Mouse (Mus musculus): ENCODE results near the gene Rnf39.

DNA sequence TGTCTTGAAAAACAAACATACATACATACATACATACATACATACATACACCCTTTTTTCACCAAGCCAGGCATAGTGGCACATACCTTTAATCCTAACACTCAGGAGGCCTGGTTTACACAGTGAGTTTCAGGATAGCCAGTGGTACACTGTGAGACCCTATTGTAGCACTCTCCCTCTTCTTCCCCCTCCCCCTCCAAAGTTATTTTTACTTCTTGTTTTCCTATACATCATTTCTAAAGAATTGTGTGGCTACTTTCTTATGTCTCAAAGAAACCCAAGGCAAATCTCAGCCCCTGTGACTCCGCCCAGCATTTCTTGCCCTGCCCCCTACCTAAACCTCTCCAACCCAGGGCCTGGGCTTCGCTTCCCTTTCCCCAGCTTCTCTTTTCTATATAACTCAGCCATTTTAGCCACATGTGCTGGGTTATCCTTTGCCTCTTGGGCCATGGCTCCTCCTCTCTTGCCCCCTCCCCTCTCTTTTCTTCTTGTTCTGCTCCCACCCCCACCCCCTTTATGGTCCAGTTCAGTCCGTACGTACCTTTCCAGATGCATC, 51.1 kb downstream of the Rnf39 start:
- TF ChIP-seq CTCF (IDR thresholded peaks at IDR 0.05; ENCODE audit: extremely low read depth, insufficient read depth, low read length) (no peak), POLR2A (IDR thresholded peaks at IDR 0.05; ENCODE audit: extremely low read depth, insufficient read depth, low read length) (no peak)
